Mouse (Mus musculus) neural tube, embryonic 11.5 days (tissue): ENCODE measurements around the gene Dbx2. TPM values are rescaled to one million over a fixed set of nuclear protein-coding genes. Genes with fewer than 3 reads are reported as not detected.

ENCODE experiments used
- ATAC-seq: fragments of 200-750 bp; cut with Nextera tagmentation; 2 replicates; pipeline ENCODE4 v1.8.0; 2017; ENCODE audit warnings: moderate number of reproducible peaks, mild to moderate bottlenecking, moderate TSS enrichment, moderate library complexity; ENCODE audit not compliant: insufficient read depth, low FRiP score, low TSS enrichment
- DNase-seq: peaks from one replicate; pipeline ENCODE4 v3.0.0-alpha.2; 2015; ENCODE audit warnings: low spot score
- H3K27ac ChIP-seq: fragments of 300-500 bp; sonication (generic); 2 replicates; pipeline ENCODE4 v1.5.1; 2014; ENCODE audit warnings: low read depth, mild to moderate bottlenecking, low read length
- H3K27me3 ChIP-seq: fragments of 300-500 bp; sonication (generic); 2 replicates; pipeline ENCODE4 v1.6.1; 2014; ENCODE audit warnings: mild to moderate bottlenecking, low read length, mixed read lengths; ENCODE audit not compliant: control insufficient read depth, insufficient read depth
- H3K36me3 ChIP-seq: fragments of 300-500 bp; sonication (generic); 2 replicates; pipeline ENCODE4 v1.6.1; 2014; ENCODE audit warnings: mild to moderate bottlenecking, low read length, moderate library complexity, mixed read lengths; ENCODE audit not compliant: control insufficient read depth, insufficient read depth
- H3K4me1 ChIP-seq: fragments of 300-500 bp; sonication (generic); 2 replicates; pipeline ENCODE4 v1.6.1; 2014; ENCODE audit warnings: low read length, mixed read lengths; ENCODE audit not compliant: control insufficient read depth, insufficient read depth
- H3K4me2 ChIP-seq: fragments of 300-500 bp; sonication (generic); 2 replicates; pipeline ENCODE4 v1.6.1; 2014; ENCODE audit warnings: low read depth, mild to moderate bottlenecking, moderate library complexity
- H3K4me3 ChIP-seq: fragments of 300-500 bp; sonication (generic); 2 replicates; pipeline ENCODE4 v1.5.1; 2014; ENCODE audit warnings: low read depth, low read length
- H3K9ac ChIP-seq: fragments of 300-500 bp; sonication (generic); 2 replicates; pipeline ENCODE4 v1.6.1; 2014; ENCODE audit warnings: mild to moderate bottlenecking, low read length
- H3K9me3 ChIP-seq: fragments of 300-500 bp; sonication (generic); 2 replicates; pipeline ENCODE4 v1.6.1; 2016; ENCODE audit warnings: low read length; ENCODE audit not compliant: control insufficient read depth
- WGBS: fragments of 180-500 bp; shearing (Covaris S2); extraction: QIAGEN DNeasy Blood & Tissue Kit; methylation state at CpG from one replicate; pipeline ENCODE4 v1.1.7; 2014; 5-methylcytosine and 5-hydroxymethylcytosine counted together
- polyA plus RNA-seq: library from polyadenylated mRNA; unstranded; fragments of >200 nt; fragmentation: Nextera tagmentation; extraction: Ambion mirVana; gene quantifications from 2 replicates; pipeline ENCODE4 v1.2.1, GENCODE M21; 2014

Dbx2 gene
- polyA plus RNA-seq, 1 experiment from 2014 or later, result 10.2 TPM

DNA sequence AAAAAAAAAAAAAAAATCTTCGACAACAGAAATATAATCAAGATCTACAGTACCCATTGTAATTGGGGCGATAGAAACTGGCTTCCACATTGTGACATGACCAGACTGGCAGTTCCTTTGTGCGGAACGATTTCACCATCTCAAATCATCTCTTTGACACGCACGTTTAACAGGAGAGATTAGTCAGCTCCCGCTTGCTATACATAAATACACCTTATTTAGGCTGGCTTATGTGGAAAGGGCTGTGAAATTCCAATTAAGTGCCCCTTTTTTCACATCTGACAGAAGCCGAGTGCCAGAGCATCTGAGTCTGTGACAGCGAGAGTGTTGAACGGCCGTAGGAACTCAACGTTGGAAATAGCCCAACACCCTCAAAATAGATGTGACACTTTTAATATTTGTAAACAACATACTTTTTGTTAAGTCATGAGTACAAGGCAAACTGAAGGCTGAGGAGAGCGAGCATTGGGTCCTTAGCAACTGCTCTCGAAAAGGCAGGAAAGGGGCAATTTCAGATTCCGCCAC lies 12.2 kb downstream of the Dbx2 start:
- peaks cover 12% of the 10 kb centered on the region; the same call in 1 of the 2 replicates for H3K4me1 ChIP-seq
- peaks cover 77% of the 10 kb centered on the region for H3K27me3 ChIP-seq
- no peak overlapping the region for H3K4me2 ChIP-seq
- no peaks in the 10 kb centered on the region for H3K36me3 ChIP-seq
- 58% methylated on average over 15 of the region's 15 CpGs for WGBS
- DNase-seq, result no peak
- no peaks in the 10 kb centered on the region for H3K9me3 ChIP-seq
- no peak overlapping the region for H3K27ac ChIP-seq
- no peak for ATAC-seq
- no peak overlapping the region for H3K4me3 ChIP-seq
- no peak overlapping the region for H3K9ac ChIP-seq

DNA sequence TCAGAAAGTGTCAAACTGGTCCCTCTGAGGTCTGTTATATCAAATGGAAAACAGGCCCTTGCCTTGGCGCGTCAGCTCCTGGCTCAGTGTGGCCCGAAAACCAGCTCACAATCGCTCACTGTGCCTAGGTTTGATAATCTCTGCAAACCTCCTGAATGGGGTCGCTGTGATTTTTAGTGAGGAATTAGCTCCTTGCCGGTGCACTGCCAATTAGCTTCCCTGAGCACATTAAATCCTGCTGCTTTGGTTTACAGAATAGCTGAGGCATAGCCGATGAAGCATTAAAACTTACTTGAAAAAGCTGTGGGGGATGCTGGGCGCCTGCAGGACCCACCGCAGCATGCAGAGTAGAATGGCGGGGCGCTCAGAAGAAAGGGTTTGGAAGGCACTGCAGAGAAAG lies 15.4 kb downstream of the Dbx2 start:
- H3K27me3 ChIP-seq, result peaks cover 78% of the 10 kb centered on the region
- peaks cover 12% of the 10 kb centered on the region; the same call in 1 of the 2 replicates for H3K4me1 ChIP-seq
- no peak overlapping the region for H3K4me3 ChIP-seq
- H3K4me2 ChIP-seq, result no peak overlapping the region
- ATAC-seq (no peak), DNase-seq (peak; percentile 30)
- no peaks in the 10 kb centered on the region for H3K9me3 ChIP-seq
- H3K36me3 ChIP-seq, result no peaks in the 10 kb centered on the region
- 8% methylated on average over 11 of the region's 11 CpGs for WGBS
- no peak overlapping the region for H3K9ac ChIP-seq
- no peak overlapping the region for H3K27ac ChIP-seq

DNA sequence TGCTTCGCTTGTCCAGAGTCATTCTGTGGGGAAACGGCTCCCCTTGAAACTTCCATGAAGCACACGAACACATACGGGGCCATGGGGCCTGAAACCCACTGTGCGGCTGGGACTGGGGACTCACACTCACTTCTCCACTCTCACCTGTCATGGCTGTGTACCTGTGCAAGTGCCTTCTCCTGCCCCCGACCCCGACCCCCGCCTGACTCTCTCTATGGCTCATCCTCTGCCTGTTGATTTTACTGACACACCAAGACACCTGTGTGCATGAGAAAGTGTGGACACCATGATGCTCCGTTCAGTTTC lies 16.0 kb downstream of the Dbx2 start:
- H3K4me3 ChIP-seq, result no peak overlapping the region
- no peak overlapping the region for H3K9ac ChIP-seq
- H3K4me2 ChIP-seq, result peak overlapping the region; percentile 24
- DNase-seq (no peak), ATAC-seq (no peak)
- H3K27me3 ChIP-seq, result peaks cover 78% of the 10 kb centered on the region
- H3K36me3 ChIP-seq, result no peaks in the 10 kb centered on the region
- H3K4me1 ChIP-seq, result peaks cover 12% of the 10 kb centered on the region; the same call in 1 of the 2 replicates
- H3K27ac ChIP-seq, result no peak overlapping the region
- 30% methylated on average over 9 of the region's 9 CpGs for WGBS
- no peaks in the 10 kb centered on the region for H3K9me3 ChIP-seq

DNA sequence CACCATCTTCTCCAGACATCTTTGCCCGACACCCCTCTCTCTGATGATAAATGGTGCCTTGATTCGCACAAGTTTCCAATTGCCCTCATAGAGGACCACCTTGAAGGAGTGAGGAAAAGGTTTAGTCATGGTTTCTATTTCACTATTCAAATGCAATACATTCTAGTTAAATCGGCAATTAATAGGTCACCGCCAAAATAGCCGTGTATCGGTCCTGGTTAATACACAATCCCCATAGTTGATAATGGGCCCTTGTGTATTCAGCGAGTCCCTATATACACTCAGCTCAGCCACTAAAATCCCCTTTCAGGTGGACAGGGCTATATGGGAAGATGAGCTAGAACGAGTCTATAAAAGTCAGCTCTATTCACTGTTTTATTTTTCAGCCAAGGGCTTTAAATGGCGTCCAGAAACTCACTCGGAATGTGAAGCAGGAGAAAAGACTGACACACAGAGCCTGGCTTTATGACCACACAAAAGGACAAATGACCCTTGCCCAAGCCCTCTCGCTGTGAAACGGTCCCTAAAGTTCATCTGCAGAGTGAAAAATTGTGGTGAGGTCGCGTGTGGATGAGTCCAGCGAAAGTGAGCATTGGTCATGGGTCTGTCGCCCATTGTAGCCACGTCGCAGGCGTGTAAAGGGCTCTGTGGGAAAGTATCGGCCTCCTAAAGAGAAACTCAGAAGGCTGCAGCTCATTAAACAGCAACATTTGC lies 16.5 kb downstream of the Dbx2 start:
- H3K4me3 ChIP-seq, result no peak overlapping the region
- H3K4me1 ChIP-seq, result peaks cover 12% of the 10 kb centered on the region; the same call in 1 of the 2 replicates
- H3K27ac ChIP-seq, result no peak overlapping the region
- H3K36me3 ChIP-seq, result no peaks in the 10 kb centered on the region
- no peaks in the 10 kb centered on the region for H3K9me3 ChIP-seq
- no peak overlapping the region for H3K9ac ChIP-seq
- ATAC-seq (peak; percentile 91), DNase-seq (peak; percentile 77)
- H3K27me3 ChIP-seq, result peaks cover 78% of the 10 kb centered on the region
- WGBS, result 29% methylated on average over 20 of the region's 20 CpGs
- peak overlapping the region; percentile 24 for H3K4me2 ChIP-seq

DNA sequence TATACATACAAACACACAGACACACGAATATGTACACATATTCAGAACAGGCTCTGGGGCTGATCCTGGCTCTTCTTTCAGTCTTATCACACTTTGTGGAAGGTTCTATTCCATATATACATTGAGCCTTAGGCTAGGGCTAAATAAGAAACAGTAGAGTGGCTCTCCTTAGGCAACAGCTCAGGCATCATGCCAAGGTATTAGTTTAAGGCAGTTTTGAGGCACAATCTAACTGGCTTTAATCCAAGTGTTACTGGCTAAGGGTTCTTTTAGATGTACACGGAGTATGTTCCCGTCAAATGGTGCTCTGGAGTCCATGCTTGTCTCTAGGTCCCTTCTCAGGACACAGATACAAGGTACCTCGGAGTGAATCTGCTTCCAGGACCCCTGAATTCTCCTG lies 31.4 kb downstream of the Dbx2 start:
- no peaks in the 10 kb centered on the region for H3K36me3 ChIP-seq
- no peak overlapping the region for H3K4me3 ChIP-seq
- ATAC-seq, result no peak
- DNase-seq, result no peak
- no peak overlapping the region for H3K27ac ChIP-seq
- WGBS, result 91% methylated on average over 4 of the region's 4 CpGs
- H3K4me1 ChIP-seq, result no peaks in the 10 kb centered on the region
- no peaks in the 10 kb centered on the region for H3K9me3 ChIP-seq
- H3K9ac ChIP-seq, result no peak overlapping the region
- H3K27me3 ChIP-seq, result no peaks in the 10 kb centered on the region
- no peak overlapping the region for H3K4me2 ChIP-seq

DNA sequence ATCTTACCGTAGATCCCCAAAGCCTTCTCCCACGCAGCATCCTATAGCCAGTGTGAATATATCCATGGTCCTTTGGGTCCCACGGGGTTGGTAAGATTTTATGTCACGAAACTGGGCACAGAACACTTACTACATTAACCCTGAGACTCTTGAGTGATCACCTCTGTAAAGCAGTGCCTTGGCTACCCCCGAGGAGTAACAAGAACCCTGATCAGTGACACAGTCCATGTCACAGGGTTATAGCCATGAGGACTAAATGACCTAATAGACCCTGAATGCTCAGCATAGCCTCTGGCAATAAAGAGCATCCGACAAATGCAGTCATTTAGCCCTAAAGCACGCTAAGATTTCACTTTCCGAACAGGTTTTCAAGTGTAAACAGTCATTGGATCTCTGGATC lies 33.0 kb downstream of the Dbx2 start:
- no peaks in the 10 kb centered on the region for H3K27me3 ChIP-seq
- no peaks in the 10 kb centered on the region for H3K4me1 ChIP-seq
- DNase-seq, result no peak
- no peaks in the 10 kb centered on the region for H3K36me3 ChIP-seq
- WGBS, result 74% methylated on average over 8 of the region's 8 CpGs
- H3K4me3 ChIP-seq, result no peak overlapping the region
- no peak overlapping the region for H3K9ac ChIP-seq
- H3K4me2 ChIP-seq, result no peak overlapping the region
- no peak for ATAC-seq
- no peak overlapping the region for H3K27ac ChIP-seq
- no peaks in the 10 kb centered on the region for H3K9me3 ChIP-seq

DNA sequence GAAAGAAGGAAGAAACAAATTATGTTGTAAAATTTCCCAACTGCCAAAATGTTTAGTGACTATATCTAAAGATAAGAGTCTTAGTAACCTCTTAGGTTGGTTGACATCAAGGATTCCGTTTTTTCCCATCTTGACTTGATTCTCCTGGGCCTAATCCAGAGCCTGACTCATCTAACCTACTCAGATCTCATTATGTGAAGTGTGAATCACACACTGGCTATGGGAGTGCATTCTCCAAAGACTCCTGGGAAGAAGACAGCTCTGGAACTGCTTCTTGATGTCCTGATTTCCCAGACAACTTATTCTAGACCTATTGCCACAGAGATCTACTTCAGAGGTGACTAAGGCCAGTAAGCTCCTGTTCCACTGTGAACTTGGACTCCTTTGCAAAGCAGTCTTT lies 43.2 kb downstream of the Dbx2 start:
- Histone ChIP-seq H3K4me2 (no peak overlapping the region), H3K27me3 (no peaks in the 10 kb centered on the region), H3K27ac (no peak overlapping the region), H3K9me3 (no peaks in the 10 kb centered on the region), H3K36me3 (no peaks in the 10 kb centered on the region), H3K9ac (no peak overlapping the region), H3K4me1 (no peaks in the 10 kb centered on the region), H3K4me3 (no peak overlapping the region)
- 78% methylated on average over 1 of the region's 1 CpGs for WGBS
- ATAC-seq (no peak), DNase-seq (no peak)

DNA sequence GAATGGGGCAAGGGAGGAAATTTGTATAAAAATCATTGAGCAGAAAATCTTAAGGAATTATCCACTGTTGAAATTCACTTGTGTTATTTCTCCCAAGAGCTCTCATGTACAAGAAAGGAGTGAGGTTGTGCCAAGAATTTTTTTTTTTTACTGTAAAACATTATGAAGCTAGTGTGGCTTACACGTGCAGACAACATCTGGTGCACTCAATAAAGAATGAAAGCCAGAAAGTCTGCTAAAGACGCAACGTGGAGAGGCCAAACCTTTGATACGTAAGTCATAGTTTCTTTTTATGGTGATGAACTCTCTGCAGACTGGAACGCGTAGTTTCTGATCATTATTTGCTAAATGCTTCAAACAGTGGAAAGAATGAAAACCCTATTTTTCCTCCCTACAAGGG lies 54.6 kb downstream of the Dbx2 start:
- WGBS, result 80% methylated on average over 6 of the region's 6 CpGs
- no peak overlapping the region for H3K4me3 ChIP-seq
- no peak for DNase-seq

DNA sequence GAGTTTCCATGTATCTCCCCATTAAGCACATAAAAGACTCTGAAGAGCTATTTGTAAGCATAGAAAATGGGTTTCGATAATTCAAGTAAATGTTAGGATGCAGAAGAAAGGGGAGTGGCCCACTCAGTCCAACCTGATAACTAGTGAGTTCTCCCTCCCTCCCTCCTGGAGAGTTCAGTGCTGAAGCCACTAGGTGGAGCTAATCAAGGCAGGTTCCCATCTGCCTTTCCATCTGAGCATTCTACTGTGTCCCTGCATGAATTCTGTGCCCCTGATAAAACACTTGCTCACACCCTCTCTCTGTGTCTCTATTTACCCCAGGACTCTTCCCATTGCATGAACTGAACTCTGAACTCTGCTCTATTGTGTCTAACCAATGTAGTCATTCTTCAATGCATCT lies 57.1 kb downstream of the Dbx2 start:
- DNase-seq (peak; percentile 18), ATAC-seq (no peak)
- Histone ChIP-seq H3K27me3 (no peaks in the 10 kb centered on the region), H3K9ac (no peak overlapping the region), H3K4me2 (no peak overlapping the region), H3K4me3 (no peak overlapping the region), H3K4me1 (no peaks in the 10 kb centered on the region), H3K9me3 (no peaks in the 10 kb centered on the region), H3K36me3 (no peaks in the 10 kb centered on the region), H3K27ac (no peak overlapping the region)
- WGBS, result 61% methylated on average over 1 of the region's 1 CpGs

More for the DNA sequence above, 54.6 kb downstream of the Dbx2 start:
- Histone ChIP-seq H3K27ac (no peak overlapping the region), H3K27me3 (no peaks in the 10 kb centered on the region), H3K4me2 (no peak overlapping the region), H3K36me3 (no peaks in the 10 kb centered on the region), H3K9me3 (no peaks in the 10 kb centered on the region), H3K9ac (no peak overlapping the region), H3K4me1 (no peaks in the 10 kb centered on the region)
- ATAC-seq, result no peak
